Mouse (Mus musculus) neural tube, embryonic 14.5 days (tissue): ENCODE results near the gene Psmb2. TPM values are rescaled to one million over a fixed set of nuclear protein-coding genes. Genes with fewer than 3 reads are reported as not detected.

Experiments used
- ATAC-seq: fragments of 200-750 bp; cut with Nextera tagmentation; 2 replicates; pipeline ENCODE4 v1.8.0; 2017; ENCODE audit warnings: low read depth, mild to moderate bottlenecking, moderate TSS enrichment, moderate library complexity
- H3K27ac ChIP-seq: fragments of 300-500 bp; sonication (generic); 2 replicates; pipeline ENCODE4 v1.5.1; 2014; ENCODE audit warnings: low read depth, mild to moderate bottlenecking, control low read depth, low read length, moderate library complexity, mixed read lengths
- H3K27me3 ChIP-seq: fragments of 300-500 bp; sonication (generic); 2 replicates; pipeline ENCODE4 v1.6.1; 2014; ENCODE audit warnings: low read length; ENCODE audit not compliant: control insufficient read depth, insufficient read depth
- H3K36me3 ChIP-seq: fragments of 300-500 bp; sonication (generic); 2 replicates; pipeline ENCODE4 v1.6.1; 2014; ENCODE audit warnings: low read length, mixed read lengths; ENCODE audit not compliant: control insufficient read depth, insufficient read depth
- H3K4me1 ChIP-seq: fragments of 300-500 bp; sonication (generic); 2 replicates; pipeline ENCODE4 v1.6.1; 2014; ENCODE audit warnings: low read length; ENCODE audit not compliant: control insufficient read depth, insufficient read depth
- H3K4me2 ChIP-seq: fragments of 300-500 bp; sonication (generic); 2 replicates; pipeline ENCODE4 v1.6.1; 2014; ENCODE audit warnings: mild to moderate bottlenecking, low read depth, low read length, control low read depth
- H3K4me3 ChIP-seq: fragments of 300-500 bp; sonication (generic); 2 replicates; pipeline ENCODE4 v1.5.1; 2014; ENCODE audit warnings: low read depth, low read length, control low read depth, mixed read lengths
- H3K9ac ChIP-seq: fragments of 300-500 bp; sonication (generic); replicated peaks from 2 replicates; pipeline ENCODE4 v1.6.1; 2014; ENCODE audit warnings: low read depth, mild to moderate bottlenecking, control low read depth, low read length, mixed read lengths
- H3K9me3 ChIP-seq: fragments of 300-500 bp; sonication (generic); 2 replicates; pipeline ENCODE4 v1.6.1; 2016; ENCODE audit warnings: low read length; ENCODE audit not compliant: control insufficient read depth
- WGBS: fragments of 180-500 bp; shearing (Covaris S2); extraction: QIAGEN DNeasy Blood & Tissue Kit; methylation state at CpG from one replicate; pipeline ENCODE4 v1.1.7; 2014; 5-methylcytosine and 5-hydroxymethylcytosine counted together
- polyA plus RNA-seq: library from polyadenylated mRNA; unstranded; fragments of >200 nt; fragmentation: Nextera tagmentation; extraction: Ambion mirVana; gene quantifications from 2 replicates; pipeline ENCODE4 v1.2.1, GENCODE M21; 2014

The Psmb2 gene
- polyA plus RNA-seq, 1 experiment from 2014 or later = 451 TPM

DNA sequence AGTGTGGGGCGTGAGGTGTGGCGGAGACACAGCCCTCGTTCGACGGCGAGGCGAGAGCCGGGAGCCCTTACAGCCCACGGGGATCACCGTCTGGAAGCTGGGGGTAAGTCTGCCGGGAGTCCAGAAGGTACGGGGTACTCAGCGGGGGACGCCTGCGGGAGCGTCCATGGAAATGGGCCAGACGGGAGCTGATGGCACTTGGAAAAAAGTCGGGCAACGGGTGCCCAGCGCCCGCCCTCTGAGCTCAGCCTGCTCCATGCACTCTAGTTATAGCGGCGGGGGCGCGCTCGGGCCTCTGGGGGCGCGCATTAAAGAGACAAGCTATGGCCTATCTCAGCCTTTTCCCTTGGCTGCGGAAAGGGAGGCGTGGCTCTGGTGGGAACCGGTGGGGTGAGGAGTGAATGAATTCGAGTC lies 58.6 kb downstream of the Psmb2 start, which contains the start of gene Tfap2e:
Gene Tfap2e (minus strand): TSS at position 240 of the 414 bp plus-strand sequence.
- Histone ChIP-seq H3K9me3 (no peaks in the 10 kb centered on the region), H3K4me2 (peak within 1 kb of the TSS; percentile 27), H3K4me3 (peak within 1 kb of the TSS; percentile 18), H3K36me3 (no peaks in the 10 kb centered on the region), H3K27me3 (peaks cover 44% of the 10 kb centered on the region), H3K27ac (no peak within 1 kb of the TSS), H3K4me1 (0 out of 2 replicates have a peak, but pooled peaks cover 5% of the 10 kb centered on the region), H3K9ac (no peak within 1 kb of the TSS)
- ATAC-seq = no peak
- WGBS = under 1% methylated on average over 32 of the region's 32 CpGs

DNA sequence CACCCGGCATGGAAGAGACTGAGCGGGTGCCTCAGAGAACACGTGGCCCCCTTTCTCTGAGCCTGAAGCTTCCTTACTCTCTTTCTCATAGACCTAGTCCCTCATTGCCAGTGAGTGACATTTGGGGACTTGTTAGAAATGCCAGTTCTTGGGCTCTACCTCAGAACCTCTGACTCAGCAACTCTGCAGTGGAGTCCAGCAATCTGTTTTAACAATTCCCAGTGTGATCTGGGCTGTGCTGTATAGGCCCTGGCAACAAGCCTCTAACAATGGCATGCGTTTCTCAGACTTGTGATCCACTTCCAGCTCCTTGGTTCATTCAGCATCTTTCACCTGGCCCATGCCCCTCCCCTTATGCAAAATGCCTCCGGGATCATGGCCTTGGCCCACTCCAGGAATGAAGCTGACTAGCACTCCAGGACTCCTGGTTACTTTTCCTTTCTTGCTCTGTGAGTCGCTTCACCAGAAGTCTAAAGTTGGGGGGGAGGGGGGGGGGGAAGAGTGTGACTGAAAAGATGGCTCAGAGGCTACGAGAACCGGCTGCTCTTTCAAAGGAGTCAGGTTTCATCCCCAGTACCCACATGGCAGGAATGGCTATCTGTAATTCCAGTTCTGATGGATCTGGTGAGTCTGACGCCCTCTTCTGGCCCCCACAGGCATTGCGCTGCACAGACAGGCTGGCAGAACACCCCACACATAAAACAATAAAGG lies 62.7 kb downstream of the Psmb2 start:
- H3K9me3 ChIP-seq = no peaks in the 10 kb centered on the region
- no peak overlapping the region for H3K4me2 ChIP-seq
- 0 out of 2 replicates have a peak, but pooled peaks cover 5% of the 10 kb centered on the region for H3K4me1 ChIP-seq
- 22% methylated on average over 10 of the region's 10 CpGs for WGBS
- H3K36me3 ChIP-seq = peaks cover 9% of the 10 kb centered on the region; the same call in 1 of the 2 replicates
- H3K27me3 ChIP-seq = peaks cover 24% of the 10 kb centered on the region
- no peak overlapping the region for H3K4me3 ChIP-seq
- H3K27ac ChIP-seq = no peak overlapping the region
- H3K9ac ChIP-seq = no peak overlapping the region
- ATAC-seq = no peak

DNA sequence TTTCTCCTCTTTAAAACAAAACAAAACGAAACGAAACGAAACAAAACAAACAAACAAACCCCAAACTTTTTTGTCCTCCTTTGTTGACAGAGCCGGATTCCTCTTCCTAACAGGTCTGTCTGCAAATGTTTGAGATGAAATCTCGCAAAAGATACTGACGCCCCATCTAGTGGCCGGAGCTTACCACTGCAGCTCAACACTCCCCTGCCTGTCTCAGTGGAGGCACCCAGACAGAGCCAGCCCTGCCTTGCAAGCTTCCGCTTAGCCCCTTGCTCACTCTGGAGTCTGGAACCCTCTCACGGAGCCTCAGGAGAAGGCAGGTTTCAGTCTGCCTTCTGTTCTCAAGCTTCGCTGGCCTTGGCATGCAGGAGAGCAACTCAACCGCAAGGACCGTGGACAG lies 64.0 kb downstream of the Psmb2 start:
- no peaks in the 10 kb centered on the region for H3K9me3 ChIP-seq
- ATAC-seq = peak; percentile 62; the same call in 1 of the 2 replicates
- H3K27ac ChIP-seq = no peak overlapping the region
- H3K4me2 ChIP-seq = no peak overlapping the region
- H3K36me3 ChIP-seq = peaks cover 9% of the 10 kb centered on the region
- 4% methylated on average over 12 of the region's 12 CpGs for WGBS
- H3K27me3 ChIP-seq = peaks cover 17% of the 10 kb centered on the region
- no peaks in the 10 kb centered on the region for H3K4me1 ChIP-seq
- no peak overlapping the region for H3K4me3 ChIP-seq
- no peak overlapping the region for H3K9ac ChIP-seq

DNA sequence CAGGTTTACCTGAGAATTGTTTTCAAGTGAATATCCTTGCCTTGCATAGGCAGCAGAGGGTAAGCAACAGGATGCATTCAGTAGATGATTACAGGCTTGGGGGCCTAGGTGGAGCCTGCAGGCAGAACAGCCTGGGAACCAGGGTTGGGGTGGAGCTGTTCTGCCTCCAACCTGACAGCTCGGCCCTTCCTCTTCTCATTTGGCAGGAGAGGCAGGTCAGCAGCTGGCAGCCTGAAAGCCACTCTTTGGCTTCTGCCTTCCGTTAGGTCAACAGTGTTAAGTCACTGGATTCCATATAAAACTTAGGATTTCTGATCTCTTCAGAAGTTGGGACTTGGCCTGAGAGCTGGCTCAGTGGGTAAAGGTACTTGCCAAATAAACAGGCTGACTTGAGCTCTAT lies 65.5 kb downstream of the Psmb2 start:
- H3K27me3 ChIP-seq = peaks cover 4% of the 10 kb centered on the region
- H3K9me3 ChIP-seq = no peaks in the 10 kb centered on the region
- peaks cover 14% of the 10 kb centered on the region for H3K36me3 ChIP-seq
- whole genome bisulfite sequencing = 56% methylated on average over 2 of the region's 2 CpGs
- H3K4me2 ChIP-seq = no peak overlapping the region
- H3K9ac ChIP-seq = no peak overlapping the region
- H3K4me1 ChIP-seq = no peaks in the 10 kb centered on the region
- no peak for ATAC-seq
- no peak overlapping the region for H3K4me3 ChIP-seq
- H3K27ac ChIP-seq = no peak overlapping the region

DNA sequence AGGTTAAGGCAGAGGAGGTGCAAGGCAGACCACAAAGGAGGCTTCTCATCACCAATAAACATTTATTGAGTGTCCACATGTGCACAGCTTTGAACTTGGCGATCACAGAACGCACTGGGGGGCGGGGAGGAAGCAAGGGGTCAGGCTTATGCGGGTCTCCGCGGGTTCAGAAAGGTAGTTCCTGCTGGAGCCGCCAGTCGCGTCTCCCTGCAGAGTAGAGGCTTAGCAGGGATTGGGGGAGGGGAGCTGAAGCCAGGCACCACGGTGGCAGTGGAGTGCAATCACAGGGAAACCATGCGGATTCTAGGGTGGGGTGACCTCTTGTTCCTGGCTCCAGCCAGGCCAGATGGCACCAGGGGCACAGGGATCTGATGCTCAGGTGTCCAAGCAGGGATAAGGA lies 66.3 kb downstream of the Psmb2 start:
- no peak overlapping the region for H3K4me2 ChIP-seq
- H3K9me3 ChIP-seq = no peaks in the 10 kb centered on the region
- H3K4me3 ChIP-seq = no peak overlapping the region
- peaks cover 2% of the 10 kb centered on the region; the same call in 1 of the 2 replicates for H3K4me1 ChIP-seq
- no peak for ATAC-seq
- WGBS = 6% methylated on average over 11 of the region's 11 CpGs
- H3K27ac ChIP-seq = no peak overlapping the region
- no peaks in the 10 kb centered on the region for H3K27me3 ChIP-seq
- peaks cover 20% of the 10 kb centered on the region for H3K36me3 ChIP-seq
- no peak overlapping the region for H3K9ac ChIP-seq

DNA sequence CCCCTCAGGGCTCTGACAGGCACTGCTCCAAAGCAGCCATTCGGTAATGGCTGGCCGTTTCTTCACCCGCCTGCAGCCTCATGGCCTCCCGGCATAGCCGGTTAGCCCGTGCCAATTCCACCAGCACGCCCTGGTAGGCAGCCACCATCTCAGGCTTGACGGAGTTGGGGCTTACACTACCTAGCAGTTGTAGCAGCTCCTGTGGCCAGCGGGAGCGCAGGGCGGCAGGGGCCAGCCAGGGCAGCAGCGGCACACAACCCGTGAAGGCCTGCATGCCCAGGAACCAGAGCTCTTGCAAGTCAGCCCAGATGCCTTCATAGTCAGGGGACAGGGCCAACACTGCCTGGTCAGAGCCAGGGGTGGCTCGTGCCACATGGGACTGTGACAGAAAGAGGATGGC lies 67.4 kb downstream of the Psmb2 start:
- H3K9me3 ChIP-seq = no peaks in the 10 kb centered on the region
- 90% methylated on average over 14 of the region's 14 CpGs for WGBS
- H3K4me1 ChIP-seq = peaks cover 12% of the 10 kb centered on the region
- peaks cover 30% of the 10 kb centered on the region for H3K36me3 ChIP-seq
- no peaks in the 10 kb centered on the region for H3K27me3 ChIP-seq
- no peak overlapping the region for H3K9ac ChIP-seq
- H3K4me2 ChIP-seq = no peak overlapping the region
- no peak for ATAC-seq
- no peak overlapping the region for H3K27ac ChIP-seq
- no peak overlapping the region for H3K4me3 ChIP-seq

DNA sequence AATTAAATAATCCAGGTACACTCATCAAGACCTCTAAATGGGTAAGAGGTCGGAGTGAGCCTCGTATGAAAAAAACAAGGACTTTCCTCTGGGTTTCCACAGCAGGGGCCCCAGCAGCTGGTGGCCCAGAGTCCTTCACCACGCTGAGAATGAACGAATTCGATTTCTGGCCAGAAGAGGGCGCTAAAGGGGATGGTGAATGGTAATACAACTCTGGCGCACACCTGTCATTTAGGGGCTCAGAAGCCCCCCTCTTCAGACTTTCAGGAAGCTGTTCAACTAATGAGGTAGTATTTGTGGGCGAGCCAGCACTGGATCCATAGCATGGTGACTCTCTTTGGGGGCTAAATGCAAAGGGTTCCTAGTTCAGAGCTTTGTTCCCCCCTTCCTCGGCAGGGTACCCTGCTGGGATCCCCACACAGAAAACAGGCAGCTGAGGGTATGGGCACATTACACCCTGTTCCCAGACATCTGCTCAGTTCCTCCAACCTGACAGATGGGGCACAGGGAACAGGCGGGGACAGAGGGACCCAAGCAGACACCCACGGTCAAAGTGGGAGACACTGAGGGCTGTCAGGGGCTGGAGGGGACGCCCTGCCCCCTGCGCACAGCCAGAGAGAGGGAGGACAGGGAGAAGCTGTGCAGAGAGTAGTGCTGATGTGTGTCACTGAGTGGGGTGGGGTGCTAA lies 68.2 kb downstream of the Psmb2 start:
- H3K4me2 ChIP-seq = no peak overlapping the region
- no peak overlapping the region for H3K9ac ChIP-seq
- ATAC-seq = no peak
- peaks cover 19% of the 10 kb centered on the region for H3K4me1 ChIP-seq
- no peaks in the 10 kb centered on the region for H3K27me3 ChIP-seq
- H3K27ac ChIP-seq = no peak overlapping the region
- WGBS = 32% methylated on average over 13 of the region's 13 CpGs
- H3K9me3 ChIP-seq = no peaks in the 10 kb centered on the region
- H3K4me3 ChIP-seq = no peak overlapping the region
- H3K36me3 ChIP-seq = peaks cover 30% of the 10 kb centered on the region

DNA sequence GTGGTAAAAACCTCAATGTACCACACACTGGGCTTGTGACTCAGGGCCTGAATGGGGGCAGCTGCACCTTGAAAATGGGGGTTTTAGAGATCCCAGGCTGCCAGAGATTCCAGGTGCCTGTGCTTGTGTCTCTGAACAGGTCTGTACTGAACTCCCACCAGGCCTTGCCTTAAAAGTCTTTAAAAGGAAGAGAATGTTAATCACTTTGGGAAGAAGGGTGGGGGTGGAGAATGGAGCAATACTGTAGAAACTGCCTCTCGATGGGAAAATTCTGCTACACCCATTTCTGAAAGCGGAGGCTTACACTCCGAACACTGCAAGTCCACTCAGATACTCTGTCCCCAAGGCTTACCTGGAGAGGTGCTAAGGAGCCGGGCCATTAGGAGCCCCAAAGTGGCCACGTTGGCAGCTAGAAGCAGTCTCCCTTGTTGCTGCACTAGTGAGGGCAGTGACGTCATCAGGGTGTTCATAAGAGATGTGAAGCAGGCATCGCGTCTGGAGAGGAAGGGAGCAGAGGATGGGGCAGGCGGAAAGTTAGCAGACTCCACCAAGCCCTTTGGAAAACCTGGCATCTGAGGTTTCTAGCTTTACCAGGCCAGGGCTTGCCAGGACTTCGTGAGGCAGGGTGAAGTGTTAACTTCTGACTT lies 68.9 kb downstream of the Psmb2 start:
- H3K27me3 ChIP-seq = no peaks in the 10 kb centered on the region
- no peak overlapping the region for H3K4me2 ChIP-seq
- H3K36me3 ChIP-seq = peaks cover 30% of the 10 kb centered on the region
- H3K9ac ChIP-seq = no peak overlapping the region
- H3K4me1 ChIP-seq = peaks cover 24% of the 10 kb centered on the region
- no peak overlapping the region for H3K27ac ChIP-seq
- no peak overlapping the region for H3K4me3 ChIP-seq
- 84% methylated on average over 10 of the region's 10 CpGs for WGBS
- ATAC-seq = no peak
- no peaks in the 10 kb centered on the region for H3K9me3 ChIP-seq

DNA sequence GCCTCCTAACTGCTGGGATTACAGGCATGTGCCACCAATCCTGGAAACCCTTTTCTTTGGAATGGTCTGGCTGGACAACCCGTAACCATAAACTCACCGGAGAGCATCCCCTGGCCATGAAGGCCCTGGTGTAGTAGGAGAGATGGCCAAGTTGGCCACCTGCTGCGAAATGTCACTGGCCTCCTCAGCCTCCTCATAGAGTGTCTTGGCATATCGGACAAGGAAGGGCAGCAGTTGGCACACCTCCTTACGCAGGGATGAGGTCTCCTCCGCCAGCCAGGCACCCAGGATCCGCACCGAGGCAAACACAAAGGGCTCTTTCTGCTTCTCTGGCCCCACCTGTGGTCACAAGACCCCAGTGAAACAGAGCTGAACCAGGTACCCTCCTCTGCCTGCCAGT lies 71.0 kb downstream of the Psmb2 start:
- H3K4me3 ChIP-seq = no peak overlapping the region
- no peaks in the 10 kb centered on the region for H3K27me3 ChIP-seq
- no peak overlapping the region for H3K27ac ChIP-seq
- WGBS = 94% methylated on average over 8 of the region's 8 CpGs
- no peak overlapping the region for H3K4me2 ChIP-seq
- H3K9ac ChIP-seq = no peak overlapping the region
- H3K4me1 ChIP-seq = peaks cover 30% of the 10 kb centered on the region
- H3K9me3 ChIP-seq = no peaks in the 10 kb centered on the region
- peaks cover 30% of the 10 kb centered on the region for H3K36me3 ChIP-seq
- no peak for ATAC-seq
